Mouse (Mus musculus): ENCODE results near the gene Npc2. TPM values are rescaled to one million over a fixed set of nuclear protein-coding genes. Genes with fewer than 3 reads are reported as not detected.

The Npc2 gene
- polyA plus RNA-seq, 1 experiment from 2014 or later: 27.9 TPM

DNA sequence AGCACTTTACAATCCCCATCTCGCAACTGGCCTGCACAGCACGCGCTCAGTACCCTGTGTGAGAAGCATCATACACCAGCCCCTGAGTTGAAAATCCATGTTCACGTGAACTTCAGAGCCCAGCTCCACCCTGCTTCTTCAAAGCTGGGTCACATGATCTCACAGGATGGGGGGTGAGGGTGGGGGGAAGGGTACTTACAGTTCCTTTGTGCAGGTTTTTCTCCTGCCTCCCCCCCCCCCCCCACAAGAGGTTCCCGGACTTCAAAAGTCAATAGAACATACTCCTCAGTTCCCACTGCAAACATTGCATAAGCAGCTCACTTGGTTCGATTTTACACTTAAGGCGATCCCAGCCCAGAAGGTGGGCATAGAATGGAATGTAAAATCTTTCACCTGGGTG is 3.3 kb downstream of the Npc2 start:
- Histone ChIP-seq H3K36me3 (ENCODE audit: control insufficient read depth, insufficient read depth) (no peaks in the 10 kb centered on the region), H3K4me2 (ENCODE audit: low read depth, low read length) (no peak overlapping the region), H3K27me3 (ENCODE audit: control insufficient read depth, insufficient read depth, low read depth, low read length) (no peaks in the 10 kb centered on the region), H3K27ac (ENCODE audit: low read length) (no peak overlapping the region), H3K9me3 (replicated peaks; ENCODE audit: control insufficient read depth, low read length) (no peaks in the 10 kb centered on the region), H3K4me1 (ENCODE audit: control insufficient read depth, low read depth, low read length) (peaks cover 36% of the 10 kb centered on the region), H3K4me3 (ENCODE audit: low read depth, low read length) (no peak overlapping the region), H3K9ac (ENCODE audit: low read depth, low read length) (no peak overlapping the region)
- WGBS (ENCODE audit: insufficient replicate concordance): 75% methylated on average over 7 of the region's 7 CpGs
- ATAC-seq (ENCODE audit: low read depth): no peak

DNA sequence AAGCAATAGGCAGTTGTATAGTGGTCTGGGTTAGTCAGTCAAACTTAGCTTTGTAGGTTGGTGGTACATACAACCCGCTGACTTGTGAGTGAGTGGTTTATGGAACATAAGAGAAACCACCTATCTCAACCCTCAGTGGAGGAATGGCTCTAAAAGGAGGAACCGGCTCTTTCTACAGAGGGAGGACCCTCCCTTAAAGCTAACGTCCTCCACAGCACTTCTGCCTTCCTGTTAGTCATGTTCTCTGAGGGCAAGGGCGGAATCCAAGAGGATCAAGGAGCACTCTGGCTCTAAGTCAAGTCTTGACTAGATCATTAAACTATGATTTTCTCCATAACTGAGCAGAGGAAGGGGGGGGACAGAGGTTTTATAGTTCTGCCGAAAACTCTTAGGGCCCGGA is 5.4 kb downstream of the Npc2 start:
- WGBS (ENCODE audit: insufficient replicate concordance): 61% methylated on average over 6 of the region's 6 CpGs
- peaks cover 27% of the 10 kb centered on the region for H3K4me1 ChIP-seq (ENCODE audit: control insufficient read depth, low read depth, low read length)
- H3K27ac ChIP-seq (ENCODE audit: low read length): no peak overlapping the region
- H3K9me3 ChIP-seq (replicated peaks; ENCODE audit: control insufficient read depth, low read length): no peaks in the 10 kb centered on the region
- H3K27me3 ChIP-seq (ENCODE audit: control insufficient read depth, insufficient read depth, low read depth, low read length): no peaks in the 10 kb centered on the region
- H3K36me3 ChIP-seq (ENCODE audit: control insufficient read depth, insufficient read depth): peaks cover 4% of the 10 kb centered on the region; the same call in 1 of the 2 replicates
- no peak overlapping the region for H3K4me3 ChIP-seq (ENCODE audit: low read depth, low read length)
- no peak for ATAC-seq (ENCODE audit: low read depth)
- H3K4me2 ChIP-seq (ENCODE audit: low read depth, low read length): no peak overlapping the region
- no peak overlapping the region for H3K9ac ChIP-seq (ENCODE audit: low read depth, low read length)

DNA sequence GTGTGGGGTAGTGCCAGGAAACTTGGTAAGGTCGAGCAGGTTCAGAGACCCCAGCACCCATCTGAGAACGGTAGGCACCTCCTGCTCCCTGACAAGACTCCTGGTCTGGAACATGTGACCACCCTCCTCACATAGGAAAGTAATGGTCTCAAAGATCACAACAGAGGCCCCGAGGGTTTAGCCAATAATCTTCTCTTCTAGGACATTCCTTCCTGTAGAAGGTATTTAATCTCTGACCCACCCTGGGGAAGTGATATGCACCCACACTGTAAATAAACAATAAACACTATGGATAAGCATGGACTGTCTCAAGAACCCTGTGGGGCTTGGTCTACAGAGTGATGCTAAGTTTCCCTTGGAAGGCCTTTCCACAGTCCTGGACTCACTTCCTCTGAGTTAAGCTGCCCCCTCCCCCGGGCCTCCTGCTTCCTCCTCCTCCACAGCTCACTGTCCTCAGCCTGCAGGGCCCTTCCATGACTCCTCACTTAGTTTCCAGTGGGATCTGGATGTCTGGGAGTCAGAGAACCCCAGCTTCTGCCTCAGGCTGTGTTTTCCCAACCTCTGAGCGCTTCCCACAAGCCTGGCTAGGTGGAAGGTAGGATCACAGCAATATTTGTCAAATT is 6.7 kb downstream of the Npc2 start:
- Histone ChIP-seq H3K27me3 (ENCODE audit: control insufficient read depth, insufficient read depth, low read depth, low read length) (no peaks in the 10 kb centered on the region), H3K27ac (ENCODE audit: low read length) (no peak overlapping the region), H3K4me1 (ENCODE audit: control insufficient read depth, low read depth, low read length) (peaks cover 19% of the 10 kb centered on the region), H3K36me3 (ENCODE audit: control insufficient read depth, insufficient read depth) (peaks cover 4% of the 10 kb centered on the region; the same call in 1 of the 2 replicates), H3K4me3 (ENCODE audit: low read depth, low read length) (no peak overlapping the region), H3K4me2 (ENCODE audit: low read depth, low read length) (no peak overlapping the region), H3K9me3 (replicated peaks; ENCODE audit: control insufficient read depth, low read length) (no peaks in the 10 kb centered on the region), H3K9ac (ENCODE audit: low read depth, low read length) (no peak overlapping the region)
- no peak for ATAC-seq (ENCODE audit: low read depth)
- WGBS (ENCODE audit: insufficient replicate concordance): 57% methylated on average over 5 of the region's 5 CpGs

DNA sequence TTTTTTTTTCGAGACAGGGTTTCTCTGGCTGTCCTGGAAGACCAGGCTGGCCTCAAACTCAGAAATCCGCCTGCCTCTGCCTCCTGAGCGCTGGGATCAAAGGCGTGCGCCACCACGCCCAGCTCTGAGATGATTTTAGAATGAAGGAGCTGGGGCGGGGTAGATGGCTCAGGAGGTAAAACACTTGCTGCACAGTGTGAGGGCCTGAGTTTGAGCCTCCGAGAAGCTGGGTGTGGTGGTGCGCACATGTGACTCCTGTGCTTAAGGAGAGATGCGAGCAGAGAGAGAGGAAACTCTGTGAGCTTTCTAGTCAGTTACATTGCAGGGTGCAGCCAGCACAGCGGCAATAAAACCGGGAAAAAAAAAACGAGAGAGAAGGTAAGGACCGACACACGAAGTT is 7.4 kb downstream of the Npc2 start:
- ATAC-seq (ENCODE audit: low read depth): no peak
- 77% methylated on average over 15 of the region's 15 CpGs for WGBS (ENCODE audit: insufficient replicate concordance)
- Histone ChIP-seq H3K4me1 (ENCODE audit: control insufficient read depth, low read depth, low read length) (peaks cover 12% of the 10 kb centered on the region), H3K36me3 (ENCODE audit: control insufficient read depth, insufficient read depth) (peaks cover 4% of the 10 kb centered on the region; the same call in 1 of the 2 replicates), H3K4me3 (ENCODE audit: low read depth, low read length) (no peak overlapping the region), H3K27ac (ENCODE audit: low read length) (no peak overlapping the region), H3K27me3 (ENCODE audit: control insufficient read depth, insufficient read depth, low read depth, low read length) (no peaks in the 10 kb centered on the region), H3K4me2 (ENCODE audit: low read depth, low read length) (no peak overlapping the region), H3K9ac (ENCODE audit: low read depth, low read length) (no peak overlapping the region), H3K9me3 (replicated peaks; ENCODE audit: control insufficient read depth, low read length) (no peaks in the 10 kb centered on the region)

DNA sequence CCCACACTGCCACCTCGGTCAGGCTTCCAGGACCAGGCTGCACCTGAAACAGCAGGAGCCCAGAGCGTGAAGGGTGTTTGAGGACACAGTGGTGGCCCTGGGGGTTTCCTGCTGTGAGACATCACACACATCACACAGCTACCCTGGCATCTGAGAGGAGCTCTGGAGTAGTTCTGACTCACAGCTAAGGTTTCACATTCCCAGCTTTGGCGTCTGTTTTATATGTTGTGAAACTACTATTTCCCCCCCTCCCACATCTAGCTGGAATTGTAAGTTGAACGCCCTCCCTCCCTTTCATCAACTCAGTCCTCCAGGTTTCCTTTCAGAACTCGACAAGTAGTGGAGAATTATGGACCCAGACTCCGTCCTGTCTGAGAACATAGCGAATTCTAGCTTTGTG is 8.2 kb downstream of the Npc2 start:
- no peak overlapping the region for H3K9ac ChIP-seq (ENCODE audit: low read depth, low read length)
- H3K4me3 ChIP-seq (ENCODE audit: low read depth, low read length): no peak overlapping the region
- H3K36me3 ChIP-seq (ENCODE audit: control insufficient read depth, insufficient read depth): peaks cover 7% of the 10 kb centered on the region; the same call in 1 of the 2 replicates
- H3K4me2 ChIP-seq (ENCODE audit: low read depth, low read length): no peak overlapping the region
- H3K4me1 ChIP-seq (ENCODE audit: control insufficient read depth, low read depth, low read length): peaks cover 7% of the 10 kb centered on the region
- no peaks in the 10 kb centered on the region for H3K9me3 ChIP-seq (replicated peaks; ENCODE audit: control insufficient read depth, low read length)
- no peaks in the 10 kb centered on the region for H3K27me3 ChIP-seq (ENCODE audit: control insufficient read depth, insufficient read depth, low read depth, low read length)
- ATAC-seq (ENCODE audit: low read depth): no peak
- WGBS (ENCODE audit: insufficient replicate concordance): 82% methylated on average over 7 of the region's 7 CpGs
- no peak overlapping the region for H3K27ac ChIP-seq (ENCODE audit: low read length)

DNA sequence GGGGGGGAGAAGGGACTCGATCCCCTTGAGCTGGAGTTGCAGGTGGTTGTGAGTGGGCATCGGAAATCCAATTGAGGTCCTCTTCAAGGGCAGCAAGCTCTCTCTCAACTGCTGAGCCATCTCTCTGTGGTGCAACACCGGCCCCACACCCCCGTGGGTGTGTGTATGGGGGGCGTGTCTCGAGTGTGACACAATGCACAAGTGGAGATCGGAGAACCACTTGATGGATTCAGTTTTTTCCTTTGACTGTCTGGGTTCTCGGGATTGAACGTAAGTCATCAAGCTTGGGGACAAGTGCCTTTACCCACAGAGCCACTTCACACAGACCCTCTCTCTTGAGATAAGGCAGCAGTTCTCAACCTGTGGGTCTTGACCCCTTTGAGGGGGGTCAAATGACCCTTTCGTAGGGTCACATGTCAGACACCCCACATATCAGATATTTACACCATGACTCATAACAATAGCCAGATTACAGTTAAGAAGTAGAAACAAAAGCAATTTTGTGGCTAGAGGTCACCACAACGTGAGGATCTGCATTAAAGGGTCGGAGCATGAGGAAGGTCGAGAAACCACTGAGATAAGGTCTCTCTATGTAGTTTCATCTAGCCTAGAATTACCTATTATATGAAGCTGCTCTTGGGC is 9.3 kb downstream of the Npc2 start:
- Histone ChIP-seq H3K9ac (ENCODE audit: low read depth, low read length) (no peak overlapping the region), H3K4me3 (ENCODE audit: low read depth, low read length) (no peak overlapping the region), H3K4me2 (ENCODE audit: low read depth, low read length) (no peak overlapping the region), H3K27me3 (ENCODE audit: control insufficient read depth, insufficient read depth, low read depth, low read length) (no peaks in the 10 kb centered on the region), H3K4me1 (ENCODE audit: control insufficient read depth, low read depth, low read length) (peaks cover 2% of the 10 kb centered on the region), H3K36me3 (ENCODE audit: control insufficient read depth, insufficient read depth) (peaks cover 10% of the 10 kb centered on the region), H3K27ac (ENCODE audit: low read length) (no peak overlapping the region), H3K9me3 (replicated peaks; ENCODE audit: control insufficient read depth, low read length) (no peaks in the 10 kb centered on the region)
- no peak for ATAC-seq (ENCODE audit: low read depth)
- WGBS (ENCODE audit: insufficient replicate concordance): 67% methylated on average over 13 of the region's 13 CpGs

DNA sequence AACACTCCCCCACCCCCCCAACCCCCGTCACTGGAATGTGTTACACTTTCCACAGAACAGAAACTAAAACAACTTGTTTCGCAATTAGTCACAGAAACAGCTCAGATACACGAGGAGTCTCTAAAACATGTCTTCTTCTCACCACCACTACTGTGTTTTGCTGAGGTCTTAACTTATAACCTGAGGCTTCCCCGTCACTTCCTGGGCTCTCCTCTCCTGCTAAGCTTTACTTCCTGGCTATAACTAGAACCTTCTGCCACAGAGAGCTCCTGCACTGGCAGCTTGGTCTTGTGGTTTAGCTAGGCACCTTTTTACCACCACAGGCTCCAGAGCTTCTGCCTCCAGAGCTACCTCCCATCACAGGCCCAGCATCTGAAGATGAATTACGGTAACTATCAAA is 10.4 kb downstream of the Npc2 start:
- no peak overlapping the region for H3K4me3 ChIP-seq (ENCODE audit: low read depth, low read length)
- no peak for ATAC-seq (ENCODE audit: low read depth)
- WGBS (ENCODE audit: insufficient replicate concordance): 64% methylated on average over 5 of the region's 5 CpGs
- no peaks in the 10 kb centered on the region for H3K27me3 ChIP-seq (ENCODE audit: control insufficient read depth, insufficient read depth, low read depth, low read length)
- H3K9me3 ChIP-seq (replicated peaks; ENCODE audit: control insufficient read depth, low read length): no peaks in the 10 kb centered on the region
- peaks cover 2% of the 10 kb centered on the region for H3K4me1 ChIP-seq (ENCODE audit: control insufficient read depth, low read depth, low read length)
- no peak overlapping the region for H3K4me2 ChIP-seq (ENCODE audit: low read depth, low read length)
- H3K9ac ChIP-seq (ENCODE audit: low read depth, low read length): no peak overlapping the region
- H3K36me3 ChIP-seq (ENCODE audit: control insufficient read depth, insufficient read depth): peaks cover 10% of the 10 kb centered on the region
- H3K27ac ChIP-seq (ENCODE audit: low read length): peak overlapping the region; percentile 21

DNA sequence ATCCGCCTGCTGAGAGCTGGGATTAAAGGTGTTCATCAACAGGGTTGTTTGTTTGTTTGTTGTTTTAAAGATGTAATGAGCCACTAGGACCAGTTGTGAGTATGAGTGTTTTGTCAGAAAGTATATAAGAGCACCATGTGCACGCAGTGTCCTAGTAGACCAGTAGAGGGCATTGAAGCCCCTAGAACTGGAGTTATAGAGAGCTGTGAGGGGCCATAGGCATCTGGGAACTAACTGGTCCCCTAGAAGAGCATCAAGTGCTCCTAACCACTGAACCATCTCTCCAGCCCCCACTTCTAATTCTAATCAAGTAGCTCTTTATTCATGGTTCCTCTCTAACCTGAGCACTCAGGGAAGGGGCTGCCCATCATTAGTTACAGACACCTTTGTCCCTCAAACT is 13.9 kb downstream of the Npc2 start:
- Histone ChIP-seq H3K4me1 (ENCODE audit: control insufficient read depth, low read depth, low read length) (no peaks in the 10 kb centered on the region; the same call in none of the 2 replicates), H3K27ac (ENCODE audit: low read length) (no peak overlapping the region), H3K9ac (ENCODE audit: low read depth, low read length) (no peak overlapping the region), H3K27me3 (ENCODE audit: control insufficient read depth, insufficient read depth, low read depth, low read length) (no peaks in the 10 kb centered on the region), H3K4me3 (ENCODE audit: low read depth, low read length) (no peak overlapping the region), H3K36me3 (ENCODE audit: control insufficient read depth, insufficient read depth) (peaks cover 8% of the 10 kb centered on the region), H3K9me3 (replicated peaks; ENCODE audit: control insufficient read depth, low read length) (no peaks in the 10 kb centered on the region), H3K4me2 (ENCODE audit: low read depth, low read length) (no peak overlapping the region)
- ATAC-seq (ENCODE audit: low read depth): no peak
- 53% methylated on average over 2 of the region's 2 CpGs for WGBS (ENCODE audit: insufficient replicate concordance)

DNA sequence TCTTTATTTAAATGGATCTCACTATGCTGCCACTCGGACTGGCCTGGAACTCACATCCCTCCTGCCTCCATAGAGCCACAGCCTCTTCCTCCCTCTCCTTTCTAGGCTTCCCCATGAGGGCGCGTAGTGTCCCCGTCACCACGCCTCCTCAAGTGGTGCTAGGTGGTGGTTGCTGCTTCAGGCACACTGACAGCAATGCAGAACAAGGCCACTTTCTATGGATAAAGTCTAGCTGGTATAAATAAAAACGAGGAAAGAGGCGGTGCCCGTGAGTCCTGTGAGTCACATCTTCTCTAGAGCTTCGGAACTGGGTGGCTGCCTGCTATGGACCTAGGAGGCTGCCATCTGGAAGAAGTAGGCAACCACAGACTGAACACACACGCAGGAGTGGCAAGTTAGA is 16.9 kb downstream of the Npc2 start:
- Histone ChIP-seq H3K4me3 (ENCODE audit: low read depth, low read length) (no peak overlapping the region), H3K27ac (ENCODE audit: low read length) (no peak overlapping the region), H3K9ac (ENCODE audit: low read depth, low read length) (no peak overlapping the region), H3K9me3 (replicated peaks; ENCODE audit: control insufficient read depth, low read length) (no peaks in the 10 kb centered on the region), H3K27me3 (ENCODE audit: control insufficient read depth, insufficient read depth, low read depth, low read length) (no peaks in the 10 kb centered on the region), H3K36me3 (ENCODE audit: control insufficient read depth, insufficient read depth) (peaks cover 7% of the 10 kb centered on the region), H3K4me2 (ENCODE audit: low read depth, low read length) (no peak overlapping the region), H3K4me1 (ENCODE audit: control insufficient read depth, low read depth, low read length) (no peaks in the 10 kb centered on the region; the same call in 1 of the 2 replicates)
- 83% methylated on average over 10 of the region's 10 CpGs for WGBS (ENCODE audit: insufficient replicate concordance)
- no peak for ATAC-seq (ENCODE audit: low read depth)
